Mouse (Mus musculus) midbrain, embryonic 10.5 days (tissue): ENCODE data around the gene Hsp90aa1. TPM values are rescaled to one million over a fixed set of nuclear protein-coding genes. Genes with fewer than 3 reads are reported as not detected.
"Not testable (repeated sequence)": the region's sequence is repeated elsewhere in the genome, so short reads cannot be mapped to it uniquely, and the experiment has no call there.

Source experiments
- DNase-seq: peaks from one replicate; pipeline ENCODE4 v3.0.0-alpha.2; 2017; ENCODE audit warnings: low spot score
- H3K27ac ChIP-seq: fragments of 300-500 bp; sonication (generic); replicated peaks from 2 replicates; pipeline ENCODE4 v1.5.1; 2016; ENCODE audit warnings: mild to moderate bottlenecking
- H3K27me3 ChIP-seq: fragments of 300-500 bp; sonication (generic); 2 replicates; pipeline ENCODE4 v1.6.1; 2016; ENCODE audit warnings: low read depth, mild to moderate bottlenecking; ENCODE audit not compliant: poor library complexity, severe bottlenecking
- H3K36me3 ChIP-seq: fragments of 300-500 bp; sonication (generic); 2 replicates; pipeline ENCODE4 v1.6.1; 2016; ENCODE audit warnings: mild to moderate bottlenecking, moderate library complexity
- H3K4me1 ChIP-seq: fragments of 300-500 bp; sonication (generic); 2 replicates; pipeline ENCODE4 v1.6.1; 2016
- H3K4me3 ChIP-seq: fragments of 300-500 bp; sonication (generic); 2 replicates; pipeline ENCODE4 v1.5.1; 2016; ENCODE audit warnings: mild to moderate bottlenecking, moderate library complexity
- H3K9me3 ChIP-seq: fragments of 300-500 bp; sonication (generic); replicated peaks from 2 replicates; pipeline ENCODE4 v1.6.1; 2016; ENCODE audit warnings: mild to moderate bottlenecking
- WGBS: fragments of 180-500 bp; shearing (Covaris S2); methylation state at CpG from one replicate; pipeline ENCODE4 v1.1.7; 2016; 5-methylcytosine and 5-hydroxymethylcytosine counted together
- polyA plus RNA-seq: library from polyadenylated mRNA; unstranded; fragments of >200 nt; fragmentation: Nextera tagmentation; extraction: Ambion mirVana; gene quantifications from 2 replicates; pipeline ENCODE4 v1.2.1, GENCODE M21; 2016

The Hsp90aa1 gene
- polyA plus RNA-seq, 1 experiment from 2014 or later, result 1,206 TPM

DNA sequence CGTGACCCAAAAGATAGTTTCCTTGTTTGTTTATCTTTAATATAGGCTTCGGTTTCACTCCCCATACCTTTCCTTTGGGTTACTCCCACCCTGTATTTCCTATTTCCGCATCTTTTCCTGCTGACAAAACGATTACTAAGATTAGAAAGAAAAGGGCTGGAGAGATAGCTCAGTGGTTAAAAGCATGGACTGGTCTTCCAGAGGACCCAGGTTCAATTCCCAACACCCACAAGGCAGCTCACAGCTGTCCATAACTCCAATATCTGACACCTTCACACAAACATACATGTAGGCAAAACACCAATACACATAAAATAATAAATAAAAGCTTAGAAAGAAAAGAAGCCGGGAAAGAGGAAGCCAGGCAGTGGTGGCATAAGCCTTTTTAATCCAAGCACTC lies 5.1 kb downstream of the Hsp90aa1 start:
- H3K4me1 ChIP-seq, result peaks cover 53% of the 10 kb centered on the region
- H3K36me3 ChIP-seq, result peaks cover 27% of the 10 kb centered on the region
- H3K27me3 ChIP-seq, result 0 out of 2 replicates have a peak, but pooled peaks cover 5% of the 10 kb centered on the region
- 78% methylated on average over 5 of the region's 5 CpGs for WGBS
- H3K4me3 ChIP-seq, result no peak overlapping the region
- no peaks in the 10 kb centered on the region for H3K9me3 ChIP-seq
- no peak overlapping the region; the same call in 1 of the 2 replicates for H3K27ac ChIP-seq
- DNase-seq, result no peak

DNA sequence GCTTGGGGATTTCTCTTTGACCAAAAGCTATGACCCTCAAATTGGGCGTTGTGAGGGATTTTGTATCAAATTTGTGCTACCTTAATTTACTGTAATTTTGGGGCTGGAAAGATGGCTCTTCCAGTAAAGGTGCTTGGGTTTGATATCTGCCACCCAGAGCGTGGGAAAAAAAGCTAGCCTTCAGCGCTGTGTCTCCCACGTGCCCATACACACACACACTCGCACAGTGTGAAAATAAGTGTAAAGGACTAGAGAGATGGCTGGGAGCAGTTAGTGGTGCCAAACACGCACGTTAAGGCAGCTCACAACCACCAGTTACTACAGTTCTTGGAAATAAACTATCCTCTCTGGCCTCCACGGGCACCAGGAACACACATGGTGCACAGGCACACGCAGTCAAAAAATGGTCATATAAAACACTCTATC lies 5.5 kb downstream of the Hsp90aa1 start:
- H3K9me3 ChIP-seq, result no peaks in the 10 kb centered on the region
- peak overlapping the region; percentile 98 for H3K4me3 ChIP-seq
- H3K36me3 ChIP-seq, result peaks cover 30% of the 10 kb centered on the region
- WGBS, result 54% methylated on average over 9 of the region's 9 CpGs
- H3K4me1 ChIP-seq, result peaks cover 52% of the 10 kb centered on the region
- H3K27ac ChIP-seq, result peak overlapping the region; percentile 100
- H3K27me3 ChIP-seq, result 0 out of 2 replicates have a peak, but pooled peaks cover 5% of the 10 kb centered on the region
- DNase-seq, result no peak

DNA sequence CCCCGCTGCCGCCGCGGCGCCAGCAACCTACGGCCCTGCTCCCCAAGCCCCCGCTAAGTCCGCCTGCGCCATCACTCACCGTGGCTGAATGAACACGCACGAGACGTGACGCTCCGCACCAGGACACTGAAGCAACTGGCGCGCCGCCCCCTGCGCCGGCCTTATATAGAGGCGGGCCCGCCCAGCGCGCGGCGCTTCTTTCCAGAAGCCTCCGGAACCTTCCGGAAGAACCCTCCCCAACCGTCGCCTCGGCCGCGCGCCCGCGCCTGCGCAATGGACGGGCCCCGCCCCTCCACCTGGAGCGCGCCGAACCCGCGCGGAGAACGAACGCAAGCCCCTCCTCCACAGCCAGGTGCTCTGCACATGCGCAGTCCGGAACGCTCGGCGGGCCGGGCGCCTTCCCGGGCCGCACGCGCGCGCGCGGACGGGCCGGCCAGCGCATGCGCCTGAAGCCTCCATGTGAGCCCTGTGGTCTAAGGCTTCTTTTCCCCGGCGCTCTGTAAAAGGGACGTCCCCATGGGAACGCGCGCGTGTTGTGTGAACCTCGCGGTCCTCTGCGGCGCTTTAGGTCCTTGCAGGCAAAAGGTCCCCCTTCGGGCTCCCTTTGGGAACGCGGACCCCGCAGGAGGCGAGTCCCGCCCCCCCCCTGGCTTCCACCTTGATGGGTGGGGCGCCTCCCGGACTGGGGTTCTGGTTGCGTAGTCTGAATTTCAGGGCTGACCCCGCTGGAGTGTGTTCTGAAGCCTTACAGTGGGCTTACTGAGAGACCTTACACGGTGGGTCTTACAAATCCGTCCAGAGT lies 6.2 kb downstream of the Hsp90aa1 start:
- Histone ChIP-seq H3K4me1 (peaks cover 46% of the 10 kb centered on the region), H3K9me3 (no peaks in the 10 kb centered on the region), H3K36me3 (peaks cover 36% of the 10 kb centered on the region), H3K27me3 (0 out of 2 replicates have a peak, but pooled peaks cover 5% of the 10 kb centered on the region), H3K4me3 (peak overlapping the region; percentile 98), H3K27ac (peak overlapping the region; percentile 100)
- WGBS, result under 1% methylated on average over 89 of the region's 89 CpGs
- peak; percentile 98 for DNase-seq

DNA sequence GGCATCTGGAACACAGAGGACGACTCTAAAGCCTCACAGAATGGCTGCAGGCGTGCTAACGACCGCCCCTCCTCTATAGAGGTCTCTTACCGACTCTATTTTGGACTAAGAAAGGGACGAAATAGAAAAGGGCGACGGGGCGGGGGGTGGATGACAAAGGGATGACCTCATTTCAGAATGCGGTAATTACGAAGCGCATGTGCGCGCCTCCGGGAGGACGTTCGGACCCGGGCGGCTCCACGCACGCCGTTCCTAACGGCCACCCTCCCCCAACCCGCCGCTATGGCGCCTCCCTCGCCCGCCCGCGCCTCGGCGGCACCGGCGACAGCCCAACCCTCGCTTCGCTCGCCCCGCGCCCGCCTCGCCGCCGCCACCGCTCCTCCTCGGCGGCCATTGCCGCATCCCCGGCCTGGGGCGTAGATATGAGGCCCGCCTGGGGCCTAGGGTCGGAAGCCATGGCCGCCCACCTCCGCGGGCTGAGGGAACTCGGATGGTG lies 6.8 kb downstream of the Hsp90aa1 start:
- WGBS, result under 1% methylated on average over 51 of the region's 55 CpGs

DNA sequence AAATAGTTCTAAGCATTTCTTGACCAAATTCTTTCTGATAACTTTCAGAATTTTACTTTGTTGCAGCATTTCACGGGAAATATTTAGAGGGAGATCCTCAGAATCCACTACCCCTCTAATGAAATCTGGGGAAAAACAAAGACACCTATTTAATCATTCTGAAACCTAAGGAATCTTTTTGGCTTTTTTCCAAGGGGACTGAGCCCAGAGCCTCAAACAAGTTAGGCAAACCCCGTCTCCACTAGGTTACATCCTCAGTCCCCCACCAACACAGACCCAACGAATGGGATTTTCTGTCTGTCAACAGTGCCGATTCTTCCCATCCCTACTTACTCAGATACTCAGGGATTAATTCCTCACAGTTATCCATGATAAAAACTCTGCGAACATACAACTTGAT lies 9.2 kb downstream of the Hsp90aa1 start:
- peaks cover 62% of the 10 kb centered on the region for H3K36me3 ChIP-seq
- not testable (repeated sequence) for H3K27me3 ChIP-seq, H3K27ac ChIP-seq, H3K9me3 ChIP-seq, DNase-seq
- 0 out of 2 replicates have a peak overlapping the region, but pooled peaks have one; percentile 2 for H3K4me3 ChIP-seq
- 89% methylated on average over 5 of the region's 5 CpGs for WGBS
- peaks cover 31% of the 10 kb centered on the region for H3K4me1 ChIP-seq

More for the DNA sequence above, 6.8 kb downstream of the Hsp90aa1 start:
- Histone ChIP-seq H3K27me3 (0 out of 2 replicates have a peak, but pooled peaks cover 5% of the 10 kb centered on the region), H3K9me3 (no peaks in the 10 kb centered on the region), H3K4me1 (peaks cover 40% of the 10 kb centered on the region), H3K36me3 (peaks cover 39% of the 10 kb centered on the region), H3K27ac (peak overlapping the region; percentile 100), H3K4me3 (peak overlapping the region; percentile 98)
- DNase-seq, result peak; percentile 74

GRCm38 (mm10) chr12:110689919-110690643 lies 12.4 kb downstream of the Hsp90aa1 start:
- peaks cover 92% of the 10 kb centered on the region for H3K36me3 ChIP-seq
- no peak overlapping the region for H3K27ac ChIP-seq
- no peaks in the 10 kb centered on the region for H3K27me3 ChIP-seq
- H3K4me1 ChIP-seq, result peaks cover 14% of the 10 kb centered on the region
- 86% methylated on average over 6 of the region's 6 CpGs for WGBS
- no peak for DNase-seq
- no peak overlapping the region for H3K4me3 ChIP-seq
- H3K9me3 ChIP-seq, result no peaks in the 10 kb centered on the region

- H3K27me3 ChIP-seq, H3K27ac ChIP-seq, H3K9me3 ChIP-seq, DNase-seq, H3K4me3 ChIP-seq, H3K4me1 ChIP-seq: not testable (repeated sequence)
- 92% methylated on average over 3 of the region's 3 CpGs for WGBS
- H3K36me3 ChIP-seq, result peaks cover 85% of the 10 kb centered on the region
Measured at GRCm38 (mm10) chr12:110688921-110689320, 13.6 kb downstream of the Hsp90aa1 start.

GRCm38 (mm10) chr12:110687894-110688734 lies 14.4 kb downstream of the Hsp90aa1 start:
- Histone ChIP-seq H3K36me3 (peaks cover 77% of the 10 kb centered on the region), H3K27ac (no peak overlapping the region)
- 91% methylated on average over 12 of the region's 12 CpGs for WGBS

DNA sequence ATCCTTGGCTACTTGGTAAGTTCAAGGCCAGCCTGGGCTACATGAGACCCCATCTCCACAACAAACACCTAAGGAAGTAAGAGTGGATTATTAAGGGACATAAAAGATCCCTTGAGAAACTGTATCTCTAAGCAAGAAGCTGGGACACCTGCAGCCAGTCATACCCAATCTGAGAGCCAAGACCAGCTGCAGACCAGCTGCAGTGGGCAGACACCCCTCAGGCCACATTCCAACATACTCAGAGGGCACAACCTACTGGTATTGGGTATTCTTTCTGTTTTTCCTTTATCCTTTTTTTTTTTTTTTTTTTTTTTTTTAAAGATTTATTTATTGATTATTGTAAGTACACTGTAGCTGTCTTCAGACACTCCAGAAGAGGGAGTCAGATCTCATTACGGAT lies 18.9 kb downstream of the Hsp90aa1 start:
- Histone ChIP-seq H3K4me3 (no peak overlapping the region), H3K36me3 (peaks cover 38% of the 10 kb centered on the region), H3K27me3 (no peaks in the 10 kb centered on the region), H3K9me3 (no peaks in the 10 kb centered on the region), H3K4me1 (peaks cover 4% of the 10 kb centered on the region), H3K27ac (no peak overlapping the region)
- DNase-seq, result no peak
- WGBS, result no CpG with 5 or more reads among the region's 1 CpGs

More at GRCm38 (mm10) chr12:110687894-110688734, 14.4 kb downstream of the Hsp90aa1 start:
- Histone ChIP-seq H3K27me3 (no peaks in the 10 kb centered on the region), H3K4me3 (no peak overlapping the region), H3K4me1 (peaks cover 3% of the 10 kb centered on the region; the same call in 1 of the 2 replicates), H3K9me3 (no peaks in the 10 kb centered on the region)
- no peak for DNase-seq

DNA sequence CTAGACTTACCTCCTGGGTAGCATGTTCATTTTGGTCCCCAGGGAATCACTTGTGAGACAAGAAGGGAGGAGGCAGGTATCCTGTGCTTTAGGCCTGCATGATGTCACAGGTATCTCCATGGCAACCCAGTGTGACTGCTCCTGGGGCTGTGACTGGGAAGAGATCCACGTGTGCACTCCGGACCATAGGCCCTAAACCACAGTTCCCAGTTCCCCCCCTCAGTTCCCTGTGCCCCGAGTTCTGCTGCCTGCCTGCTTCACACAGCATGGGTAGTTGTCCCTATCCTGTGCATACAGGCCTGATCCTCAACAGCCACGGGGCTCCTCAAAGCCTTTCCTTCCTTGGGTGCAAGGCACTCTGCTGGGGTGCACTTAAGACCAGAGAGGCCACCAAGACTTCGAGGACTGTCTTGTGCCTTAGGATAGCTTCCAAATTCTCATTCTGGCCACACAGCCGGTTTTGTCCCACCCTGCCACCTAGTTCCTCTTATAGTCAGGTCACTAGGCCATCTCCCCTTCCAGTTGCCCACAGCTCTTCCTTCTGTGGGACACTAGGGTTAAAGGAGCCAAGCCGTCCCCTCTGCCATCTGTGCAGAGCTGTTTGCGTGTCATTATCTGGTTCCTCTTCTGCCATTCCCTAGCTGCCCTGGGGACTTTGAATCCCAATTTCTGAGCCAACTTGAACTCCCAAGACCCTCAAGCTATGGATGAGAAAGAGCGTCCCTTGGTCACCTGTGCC lies 19.8 kb downstream of the Hsp90aa1 start, which contains the start of gene 1700001K19Rik:
TSS of gene 1700001K19Rik (minus strand) at position 59 of the 739 bp plus-strand sequence.
- H3K27ac ChIP-seq, result no peak within 1 kb of the TSS
- 84% methylated on average over 9 of the region's 9 CpGs for WGBS

DNA sequence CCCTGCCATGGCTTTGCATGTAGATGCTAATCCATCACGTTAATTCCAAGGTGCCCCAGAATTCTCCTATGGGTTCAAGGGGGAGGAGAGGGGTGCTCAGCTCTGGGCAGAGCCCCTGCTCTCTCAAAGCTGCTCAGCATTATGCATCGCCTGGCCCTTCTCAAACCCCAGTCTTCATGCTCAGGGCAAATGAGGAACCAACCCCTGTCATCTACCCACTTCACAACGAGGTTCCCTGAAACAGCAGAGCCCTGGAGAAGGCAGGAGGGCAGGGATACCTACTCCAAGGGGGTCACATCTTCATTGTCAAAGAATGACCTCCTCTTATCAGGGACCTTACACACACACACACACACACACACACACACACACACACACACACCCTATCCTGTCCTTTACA lies 20.6 kb downstream of the Hsp90aa1 start:
- 65% methylated on average over 3 of the region's 3 CpGs for WGBS
- peaks cover 4% of the 10 kb centered on the region for H3K4me1 ChIP-seq

More for the DNA sequence above, 19.8 kb downstream of the Hsp90aa1 start, which contains the start of gene 1700001K19Rik:
- Histone ChIP-seq H3K27me3 (no peaks in the 10 kb centered on the region), H3K4me3 (no peak within 1 kb of the TSS), H3K4me1 (peaks cover 4% of the 10 kb centered on the region), H3K36me3 (peaks cover 29% of the 10 kb centered on the region), H3K9me3 (no peaks in the 10 kb centered on the region)
- no peak for DNase-seq

More for the DNA sequence above, 20.6 kb downstream of the Hsp90aa1 start:
- no peak for DNase-seq
- Histone ChIP-seq H3K27me3 (no peaks in the 10 kb centered on the region), H3K36me3 (peaks cover 21% of the 10 kb centered on the region), H3K9me3 (no peaks in the 10 kb centered on the region), H3K27ac (no peak overlapping the region), H3K4me3 (no peak overlapping the region)
